Mouse (Mus musculus) ES-Bruce4 (cell line): ENCODE measurements around the gene Sdr9c7. TPM values are rescaled to one million over a fixed set of nuclear protein-coding genes. Genes with fewer than 3 reads are reported as not detected.

ENCODE experiments used
- H3K27ac ChIP-seq: 2 replicates; pipeline ENCODE4 v1.5.1; 2012; ENCODE audit warnings: low read length, inconsistent platforms; ENCODE audit not compliant: insufficient read depth
- H3K27me3 ChIP-seq: 2 replicates; pipeline ENCODE4 v1.6.1; 2012; ENCODE audit warnings: mild to moderate bottlenecking, low read length, inconsistent platforms; ENCODE audit not compliant: control insufficient read depth, poor library complexity, insufficient read depth, severe bottlenecking
- H3K36me3 ChIP-seq: 2 replicates; pipeline ENCODE4 v1.6.1; 2012; ENCODE audit warnings: inconsistent platforms, mild to moderate bottlenecking, low read length, moderate library complexity; ENCODE audit not compliant: control insufficient read depth, poor library complexity, insufficient read depth, severe bottlenecking
- H3K4me1 ChIP-seq: one replicate; pipeline ENCODE4 v1.8.1; 2011; ENCODE audit warnings: low read length; ENCODE audit not compliant: control insufficient read depth, insufficient read depth
- H3K4me3 ChIP-seq: 2 replicates; pipeline ENCODE4 v1.5.1; 2011; ENCODE audit warnings: low read depth, mild to moderate bottlenecking, low read length
- H3K9ac ChIP-seq: 2 replicates; pipeline ENCODE4 v1.6.1; 2012; ENCODE audit warnings: low read depth, mild to moderate bottlenecking, inconsistent platforms; ENCODE audit not compliant: poor library complexity, severe bottlenecking
- H3K9me3 ChIP-seq: replicated peaks from 2 replicates; pipeline ENCODE4 v1.6.1; 2012; ENCODE audit warnings: mild to moderate bottlenecking, low read length, inconsistent platforms; ENCODE audit not compliant: control insufficient read depth, poor library complexity, insufficient read depth, severe bottlenecking
- CTCF ChIP-seq: IDR thresholded peaks from one replicate; pipeline ENCODE4 v1.8.1; 2011; ENCODE audit warnings: low read depth, low read length
- EP300 ChIP-seq: IDR thresholded peaks from 2 replicates; pipeline ENCODE4 v1.6.1; 2011; ENCODE audit warnings: low read depth, low read length; ENCODE audit not compliant: insufficient read depth
- POLR2A ChIP-seq: IDR thresholded peaks from one replicate; pipeline ENCODE4 v1.8.1; 2011; ENCODE audit warnings: low read length; ENCODE audit not compliant: insufficient read depth
- polyA plus RNA-seq: library from polyadenylated mRNA; stranded (reverse); fragments of >200 nt; gene quantifications from 2 replicates; pipeline ENCODE4 v1.2.4, GENCODE M21; 2011; ENCODE audit warnings: low read depth; ENCODE audit not compliant: missing spikeins, insufficient read depth, insufficient read length

Gene Sdr9c7
- polyA plus RNA-seq, 1 experiment = not detected

- H3K27me3 ChIP-seq = no peaks in the 10 kb centered on the region
- no peaks in the 10 kb centered on the region for H3K36me3 ChIP-seq
- peaks cover 8% of the 10 kb centered on the region for H3K4me1 ChIP-seq
- no peak overlapping the region for H3K27ac ChIP-seq
- no peaks in the 10 kb centered on the region for H3K9me3 ChIP-seq
- no peak overlapping the region for H3K4me3 ChIP-seq
- no peak overlapping the region for H3K9ac ChIP-seq
- no peak for TF ChIP-seq POLR2A
- 0 out of 2 replicates have a peak, but pooled peaks have one; percentile 28 for TF ChIP-seq EP300
Measured at GRCm38 (mm10) chr10:127877681-127878080, 20.6 kb upstream of the Sdr9c7 start.

GRCm38 (mm10) chr10:127878262-127879057, 19.9 kb upstream of the Sdr9c7 start:
- Histone ChIP-seq H3K27ac (no peak overlapping the region), H3K27me3 (no peaks in the 10 kb centered on the region), H3K9me3 (no peaks in the 10 kb centered on the region), H3K36me3 (no peaks in the 10 kb centered on the region), H3K9ac (no peak overlapping the region), H3K4me3 (peak overlapping the region; percentile 5; the same call in 1 of the 2 replicates), H3K4me1 (peaks cover 8% of the 10 kb centered on the region)
- no peak for TF ChIP-seq EP300
- TF ChIP-seq CTCF = no peak
- no peak for TF ChIP-seq POLR2A

GRCm38 (mm10) chr10:127879155-127879688, 19.1 kb upstream of the Sdr9c7 start:
- Histone ChIP-seq H3K9ac (no peak overlapping the region), H3K9me3 (no peaks in the 10 kb centered on the region), H3K4me1 (peaks cover 8% of the 10 kb centered on the region), H3K27ac (peak overlapping the region; percentile 18; the same call in 1 of the 2 replicates), H3K36me3 (no peaks in the 10 kb centered on the region), H3K4me3 (peak overlapping the region; percentile 70), H3K27me3 (no peaks in the 10 kb centered on the region)
- TF ChIP-seq EP300 (peak; percentile 60), POLR2A (no peak), CTCF (no peak)

- H3K27me3 ChIP-seq = no peaks in the 10 kb centered on the region
- H3K9me3 ChIP-seq = no peaks in the 10 kb centered on the region
- TF ChIP-seq EP300 = no peak
- TF ChIP-seq CTCF = no peak
- TF ChIP-seq POLR2A = no peak
- H3K36me3 ChIP-seq = no peaks in the 10 kb centered on the region
- H3K4me1 ChIP-seq = peaks cover 8% of the 10 kb centered on the region
- H3K9ac ChIP-seq = no peak overlapping the region
- H3K27ac ChIP-seq = peak overlapping the region; percentile 30; the same call in 1 of the 2 replicates
- no peak overlapping the region for H3K4me3 ChIP-seq
Measured at GRCm38 (mm10) chr10:127881041-127881440, 17.3 kb upstream of the Sdr9c7 start.

- no peak overlapping the region for H3K9ac ChIP-seq
- no peak overlapping the region for H3K27ac ChIP-seq
- no peaks in the 10 kb centered on the region for H3K4me1 ChIP-seq
- H3K27me3 ChIP-seq = no peaks in the 10 kb centered on the region
- no peak for TF ChIP-seq CTCF
- TF ChIP-seq POLR2A = no peak
- TF ChIP-seq EP300 = no peak
- no peak overlapping the region for H3K4me3 ChIP-seq
- no peaks in the 10 kb centered on the region for H3K9me3 ChIP-seq
- H3K36me3 ChIP-seq = no peaks in the 10 kb centered on the region
Measured at GRCm38 (mm10) chr10:127886551-127886950, 11.8 kb upstream of the Sdr9c7 start.

GRCm38 (mm10) chr10:127886971-127887370, 11.3 kb upstream of the Sdr9c7 start:
- no peaks in the 10 kb centered on the region for H3K9me3 ChIP-seq
- TF ChIP-seq POLR2A (no peak), EP300 (no peak), CTCF (no peak)
- no peak overlapping the region for H3K9ac ChIP-seq
- no peaks in the 10 kb centered on the region for H3K27me3 ChIP-seq
- H3K27ac ChIP-seq = no peak overlapping the region
- H3K4me3 ChIP-seq = no peak overlapping the region
- no peaks in the 10 kb centered on the region for H3K4me1 ChIP-seq
- no peaks in the 10 kb centered on the region for H3K36me3 ChIP-seq
